Mouse (Mus musculus) fat pad, adult 2 months (tissue): Measurements from ENCODE around the gene Sh3rf3.

Experiments used
- DNase-seq: peaks from one replicate; pipeline ENCODE4 v3.0.0-alpha.2; 2011; ENCODE audit warnings: low read depth, low spot score; ENCODE audit errors: extremely low read depth

Sh3rf3 gene

DNA sequence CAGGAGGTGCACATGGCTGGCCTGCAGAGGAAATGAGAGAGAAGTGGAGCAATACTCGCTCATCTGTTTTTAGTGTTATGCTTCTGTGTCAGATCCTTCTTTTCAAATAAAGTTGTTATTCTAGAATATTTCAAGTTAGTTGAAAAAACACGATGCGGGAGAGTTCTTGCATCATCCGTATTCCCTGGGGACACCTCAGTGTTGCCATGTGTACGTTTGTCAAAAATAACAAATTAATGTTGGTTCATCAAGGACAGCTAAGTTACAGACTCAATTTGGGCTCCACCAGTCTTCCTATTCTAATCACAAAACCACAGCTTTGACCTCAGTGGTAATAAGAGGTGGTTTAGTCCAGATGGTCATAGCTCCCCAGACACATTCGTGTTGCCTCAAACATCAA is 35.4 kb downstream of the Sh3rf3 start:
- no peak for DNase-seq

DNA sequence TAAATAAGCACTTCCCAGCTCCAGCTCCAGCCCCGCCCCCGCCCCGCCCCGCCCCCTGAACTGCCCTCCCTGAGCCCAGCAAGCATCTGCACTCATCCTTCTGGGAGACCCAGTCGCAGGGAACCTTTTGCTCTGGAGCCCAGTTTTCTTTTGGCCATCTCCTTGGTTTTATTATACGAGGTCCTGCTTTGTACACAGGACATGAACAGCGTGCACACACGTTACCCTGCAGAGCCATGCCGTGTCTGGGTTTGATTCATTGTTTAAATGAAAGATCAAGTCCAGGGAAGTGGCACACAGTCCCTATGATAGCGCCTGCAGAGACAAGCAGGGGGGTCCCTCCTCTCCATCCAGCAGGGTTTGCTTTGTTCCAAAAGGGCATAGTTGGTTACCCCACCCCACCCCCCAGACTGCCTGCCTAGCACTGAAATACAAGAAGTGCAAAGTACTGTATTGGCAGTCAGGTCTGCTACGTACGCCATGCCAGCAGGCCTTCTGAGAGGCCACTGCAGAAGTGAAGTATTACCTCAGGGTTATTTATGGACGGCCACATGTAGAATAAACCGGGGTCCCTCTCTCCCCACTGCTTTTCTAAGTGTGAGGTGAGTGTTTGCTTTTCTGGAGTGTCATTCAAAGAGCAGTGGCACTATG is 41.5 kb downstream of the Sh3rf3 start:
- no peak for DNase-seq

DNA sequence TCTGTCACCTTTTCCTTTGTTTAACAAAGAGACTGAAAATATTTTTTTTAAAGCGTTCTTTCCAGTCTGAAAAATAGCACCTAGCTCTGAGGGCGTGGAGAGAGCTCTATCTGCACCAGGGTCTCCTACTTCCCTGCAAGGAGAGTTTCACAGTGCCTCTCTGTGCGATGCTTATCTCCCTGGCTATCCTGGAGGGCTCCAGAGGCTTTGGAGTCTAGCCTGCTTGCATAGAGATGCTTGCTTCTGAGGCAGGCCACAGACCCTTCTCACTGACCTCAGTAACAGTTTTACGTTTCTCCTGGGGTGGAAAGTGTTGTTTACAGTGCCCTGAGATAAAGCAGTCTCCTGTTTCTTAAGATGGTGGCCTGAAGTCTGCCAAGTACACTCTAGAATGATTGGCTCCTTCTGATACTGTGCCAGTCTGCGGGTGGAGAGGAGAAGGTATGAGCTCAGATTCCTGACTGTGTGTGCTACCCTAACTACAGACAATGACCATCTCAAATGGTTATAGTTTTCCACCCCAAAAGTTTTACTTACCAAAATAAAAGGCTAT is 42.1 kb downstream of the Sh3rf3 start:
- no peak for DNase-seq

DNA sequence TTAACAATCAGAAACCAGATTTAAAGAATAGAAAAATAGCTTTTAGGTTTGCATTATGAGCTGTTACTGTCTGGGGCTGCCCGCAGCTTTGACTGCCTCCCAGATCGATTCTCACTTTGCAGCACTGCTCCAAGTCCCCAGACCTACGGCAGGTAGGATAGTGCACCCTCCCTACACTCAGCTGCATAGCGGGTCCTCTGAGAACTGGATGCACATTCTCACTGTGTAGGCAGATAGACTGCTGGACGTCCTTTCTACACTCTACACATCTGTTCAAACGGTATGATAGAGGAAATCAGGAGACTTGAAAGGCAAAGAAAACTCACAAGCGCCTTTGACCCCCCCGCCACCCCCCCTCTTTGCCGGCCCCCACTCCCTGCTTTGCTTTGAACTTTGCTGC is 42.7 kb downstream of the Sh3rf3 start:
- no peak for DNase-seq

DNA sequence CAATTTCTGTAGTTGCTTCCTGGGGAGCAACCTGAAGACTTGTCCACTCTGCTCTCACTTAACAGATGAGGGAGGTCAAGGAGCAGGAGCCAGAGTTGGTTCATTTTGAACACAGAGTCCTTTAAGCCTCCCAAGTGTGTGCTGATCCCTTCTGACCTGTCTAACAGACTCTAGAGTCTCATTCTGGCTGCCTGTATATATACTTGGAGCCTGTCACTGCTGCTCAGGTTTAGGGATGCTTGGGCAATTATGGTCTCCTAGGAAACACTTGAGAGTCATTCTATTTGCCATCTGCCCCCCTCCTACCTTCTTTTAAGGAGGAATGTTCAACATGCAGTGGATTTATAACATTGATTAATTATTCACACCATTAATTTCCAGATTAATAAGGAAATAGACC is 43.6 kb downstream of the Sh3rf3 start:
- no peak for DNase-seq

DNA sequence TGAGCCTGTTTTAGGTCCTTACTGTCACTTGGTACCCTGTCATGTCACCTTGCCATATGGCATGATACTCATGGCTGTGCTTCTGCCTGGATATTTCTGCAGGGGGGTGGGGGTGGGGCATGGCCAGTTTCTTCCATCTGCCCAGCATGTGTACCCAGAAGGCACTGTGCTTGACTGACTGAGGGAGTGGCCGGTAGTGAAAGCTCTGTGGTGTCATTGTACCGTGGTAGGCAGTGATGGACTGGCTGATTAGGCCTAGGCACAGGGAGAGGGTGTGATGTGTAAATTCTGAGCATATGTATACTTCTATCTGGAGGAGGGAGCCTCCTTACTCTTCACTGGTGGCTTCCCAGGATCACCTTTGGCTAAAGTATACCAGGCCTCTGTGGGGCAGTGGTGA is 51.6 kb downstream of the Sh3rf3 start:
- DNase-seq: no peak

DNA sequence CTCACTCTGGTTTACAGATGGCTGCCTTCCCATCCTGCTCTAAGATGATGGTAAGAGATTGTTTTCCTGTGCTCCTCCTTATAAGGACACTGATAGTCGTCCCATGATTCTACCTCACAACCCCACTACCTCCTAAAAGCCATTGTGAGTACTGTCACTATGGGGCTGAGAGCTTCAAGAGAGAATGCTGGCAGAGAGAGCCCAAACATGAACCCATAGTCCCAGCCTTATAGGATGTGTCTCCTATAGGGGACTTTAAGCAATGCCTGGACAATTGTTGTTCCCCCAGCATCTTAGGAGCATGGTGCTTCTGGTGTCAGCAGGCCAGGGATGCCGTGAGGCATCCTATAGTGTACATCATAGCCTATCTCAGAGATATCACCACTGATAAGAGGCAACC is 54.4 kb downstream of the Sh3rf3 start:
- DNase-seq: no peak

DNA sequence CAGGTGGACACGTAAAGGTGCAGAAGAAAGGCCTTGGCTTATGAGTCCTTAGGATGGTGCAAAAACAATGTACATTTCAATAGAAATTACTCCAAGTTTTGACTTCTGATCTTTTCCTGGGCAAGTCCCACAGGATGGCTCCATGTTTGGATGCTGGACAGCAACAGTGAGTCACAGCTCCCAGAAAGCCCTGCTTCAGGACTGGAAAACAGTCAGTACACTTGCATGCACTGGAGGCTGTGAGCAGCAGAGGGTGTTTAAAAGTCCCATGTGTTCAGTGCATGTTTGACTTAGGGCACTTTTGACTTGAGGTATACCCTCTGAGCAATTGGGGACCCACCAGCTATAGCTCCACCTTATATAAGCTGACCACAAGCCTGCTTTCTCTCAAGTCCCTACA is 56.7 kb downstream of the Sh3rf3 start:
- DNase-seq: no peak

DNA sequence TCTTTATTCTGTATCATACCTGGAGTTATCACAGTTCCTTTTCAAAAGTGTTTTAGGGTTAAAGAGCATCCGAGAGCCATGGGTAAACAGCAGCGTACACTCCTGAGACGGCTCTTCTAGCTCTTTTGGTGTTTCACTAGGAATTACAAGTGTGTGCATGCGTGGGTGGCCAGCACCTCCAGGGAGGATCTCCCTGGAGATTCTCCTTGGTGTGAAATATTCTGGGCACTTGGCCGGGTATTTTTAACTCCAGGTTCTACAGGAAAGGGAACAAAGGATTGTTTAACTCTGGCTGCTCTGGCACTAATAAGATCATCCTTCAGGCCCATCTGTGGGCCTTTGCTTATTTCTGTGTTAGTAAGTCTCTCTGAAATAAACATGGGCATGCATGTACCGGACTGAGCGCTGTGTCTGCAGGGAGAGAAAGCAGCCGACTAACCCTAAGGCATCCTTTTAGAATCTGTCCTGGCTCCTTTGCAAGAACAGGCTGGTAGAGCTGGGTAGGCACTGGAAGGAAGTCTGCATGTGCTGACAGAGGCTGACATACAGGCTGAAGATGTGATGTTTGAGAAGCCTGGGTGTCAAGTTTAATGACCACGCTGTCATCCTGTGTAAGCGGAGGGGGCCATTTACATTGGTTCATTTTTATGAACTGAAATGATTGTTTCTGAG is 58.1 kb downstream of the Sh3rf3 start:
- no peak for DNase-seq

DNA sequence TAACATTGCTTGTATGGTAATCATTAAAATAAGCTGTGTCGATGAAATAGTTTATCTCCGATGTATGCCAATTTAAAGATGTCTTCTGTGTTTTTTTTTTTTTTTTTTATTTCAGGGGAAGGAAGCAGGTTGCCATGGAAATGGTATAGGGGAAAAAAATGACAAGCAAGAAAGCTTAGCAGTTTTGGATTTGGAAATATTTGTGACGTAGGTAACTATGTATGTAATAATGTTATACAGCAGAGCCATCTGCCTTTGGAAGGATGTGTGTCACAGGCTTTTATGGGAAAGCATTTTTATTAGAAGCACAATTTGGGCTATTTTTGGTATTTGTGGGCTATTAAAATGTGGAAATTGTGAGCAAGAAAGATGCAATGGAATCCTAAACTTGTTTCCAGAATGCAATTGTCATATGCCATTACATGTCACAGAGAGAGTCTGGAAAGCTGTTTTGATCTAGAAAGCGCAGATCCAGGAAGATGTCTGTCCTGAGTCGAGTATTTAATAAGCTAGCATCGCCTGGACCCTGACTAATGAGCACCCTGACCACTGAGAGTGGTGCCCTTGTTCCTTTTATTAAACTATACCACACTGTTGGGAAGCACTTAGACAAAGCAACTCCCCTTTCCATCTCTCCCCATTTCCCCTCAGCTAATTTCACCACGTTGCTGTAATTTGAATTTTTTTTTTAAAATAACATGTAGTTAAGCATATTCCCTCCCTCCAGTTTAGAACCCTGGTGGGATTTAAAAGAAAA is 58.8 kb downstream of the Sh3rf3 start:
- no peak for DNase-seq

DNA sequence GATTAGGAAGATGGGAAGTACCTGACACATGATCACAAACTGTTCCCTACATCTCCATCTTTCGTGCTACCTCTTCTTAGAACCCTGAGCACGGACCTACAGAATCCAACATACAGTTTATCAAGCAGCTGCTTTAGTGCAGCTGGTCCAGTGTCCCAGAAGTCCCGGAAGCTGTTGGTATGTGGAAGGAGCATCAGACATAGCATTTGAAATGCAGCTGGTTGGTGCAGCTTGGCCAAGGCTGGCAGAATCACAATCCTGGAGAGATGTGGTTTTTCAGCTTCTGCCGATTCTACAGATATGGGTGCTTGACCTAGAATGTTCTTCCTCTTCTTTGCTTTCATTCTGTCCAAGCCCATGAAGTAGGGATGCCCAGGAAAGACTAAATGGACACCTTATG is 64.7 kb downstream of the Sh3rf3 start:
- no peak for DNase-seq

DNA sequence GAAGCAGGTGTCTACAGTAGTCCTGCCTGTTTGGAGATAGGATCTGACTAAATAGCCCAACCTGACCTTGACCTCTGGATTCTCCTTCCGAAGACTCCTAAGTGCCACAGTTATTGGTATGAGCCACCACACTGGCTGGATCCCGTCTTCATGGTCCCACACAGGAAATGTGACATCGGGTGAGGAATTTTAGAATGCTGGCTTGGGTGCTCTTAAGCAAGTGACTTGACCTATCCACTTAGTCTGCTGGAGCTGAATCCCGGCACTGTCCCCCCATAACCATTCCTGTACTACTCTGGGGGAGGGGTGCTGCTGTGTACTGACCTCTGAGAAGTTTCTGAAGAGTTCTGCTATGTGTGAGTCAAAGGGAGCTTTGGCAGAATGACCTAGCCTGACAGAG is 65.5 kb downstream of the Sh3rf3 start:
- DNase-seq: no peak

DNA sequence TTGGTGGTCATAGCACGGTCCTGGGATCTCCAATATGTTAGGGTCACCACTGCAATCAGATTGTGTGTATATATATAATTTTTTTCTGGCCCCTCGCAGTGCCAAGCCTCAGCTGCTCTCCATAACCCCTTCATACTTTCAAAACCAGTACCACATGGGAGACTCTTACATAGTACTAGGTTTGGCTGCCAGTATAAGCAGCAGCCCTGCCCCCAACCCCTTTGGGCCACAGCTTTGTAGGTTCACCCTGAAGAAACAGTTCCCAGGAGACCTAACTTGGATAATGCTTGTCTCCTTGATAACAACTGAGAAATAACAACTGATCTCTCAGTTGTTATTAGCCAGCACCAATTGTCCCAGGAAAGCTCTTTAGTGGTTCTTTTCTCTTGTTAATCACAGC is 69.6 kb downstream of the Sh3rf3 start:
- no peak for DNase-seq

DNA sequence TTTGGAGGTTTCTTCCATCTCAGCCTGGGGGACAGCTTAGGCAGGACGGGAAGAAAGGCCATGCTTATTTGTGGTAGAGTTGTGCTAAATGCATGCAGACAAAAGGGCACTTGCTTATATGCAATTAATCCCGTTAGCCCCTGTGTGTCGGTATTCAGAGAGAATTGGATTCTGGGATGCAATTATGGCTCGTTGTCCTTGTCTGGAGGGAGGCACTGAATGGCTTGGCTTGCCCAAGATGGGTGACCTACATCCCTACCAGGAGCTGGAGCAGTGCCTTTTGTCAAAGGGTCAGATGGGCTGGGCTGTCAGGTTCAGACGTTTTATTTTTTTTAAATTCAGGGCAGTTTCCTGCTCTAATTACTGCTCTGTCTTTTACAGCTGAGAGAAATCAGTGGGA is 72.2 kb downstream of the Sh3rf3 start:
- DNase-seq: no peak

DNA sequence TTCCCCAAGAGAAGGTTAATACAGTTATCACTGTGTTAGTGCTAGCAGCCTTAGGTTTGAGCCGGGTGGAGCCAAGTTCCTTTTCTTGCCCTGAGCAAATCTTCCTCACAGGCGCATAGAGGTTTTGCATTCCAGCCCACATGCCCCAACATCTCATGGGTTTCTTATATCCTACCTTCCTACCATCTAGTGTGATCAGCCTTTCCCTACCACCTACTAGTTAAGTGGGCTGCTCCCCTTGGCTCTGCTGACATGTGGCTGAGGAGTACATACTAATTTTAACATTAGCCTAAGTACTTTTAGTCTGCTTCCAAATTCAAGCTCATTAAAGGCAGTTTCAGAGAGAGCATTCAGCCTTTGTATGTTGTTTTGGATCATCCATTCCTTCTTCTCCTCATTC is 72.7 kb downstream of the Sh3rf3 start:
- DNase-seq: no peak

DNA sequence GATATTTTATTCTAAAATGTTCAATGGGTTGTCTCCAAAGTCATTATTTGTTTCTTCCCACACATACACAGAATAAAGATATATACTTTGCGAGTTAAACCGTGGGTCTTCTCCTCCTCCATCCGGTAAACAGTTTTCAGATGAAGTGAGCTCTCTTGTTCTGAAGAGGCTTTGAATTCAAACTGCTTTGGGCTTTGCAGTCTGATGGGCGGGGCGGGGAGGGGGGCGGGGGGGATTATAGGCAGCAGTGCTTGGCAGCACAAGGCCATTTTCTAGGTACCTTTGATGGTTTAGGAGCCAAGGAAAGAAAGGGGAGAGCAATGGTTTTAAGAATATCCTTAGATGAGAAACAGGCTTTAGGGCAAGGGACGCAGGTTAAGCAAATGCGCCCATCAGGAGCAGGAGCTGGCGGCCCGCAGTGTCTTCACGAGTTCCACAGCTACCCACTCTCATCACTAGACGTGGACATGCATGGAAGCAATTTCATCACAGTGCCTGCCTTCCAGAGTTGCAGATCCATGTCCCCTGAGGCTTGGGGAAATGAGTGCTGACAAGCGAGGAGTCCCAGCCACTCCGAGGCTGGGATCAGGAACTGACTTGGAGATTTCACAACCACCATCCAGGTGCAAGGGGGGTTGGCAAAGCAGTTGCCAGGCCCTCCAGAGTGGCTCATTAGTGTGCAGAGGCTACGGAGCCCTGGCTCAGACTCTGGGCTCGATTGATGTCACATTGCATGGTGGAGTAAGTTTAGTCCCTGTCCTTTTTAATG is 77.7 kb downstream of the Sh3rf3 start:
- peak; percentile 66 for DNase-seq

DNA sequence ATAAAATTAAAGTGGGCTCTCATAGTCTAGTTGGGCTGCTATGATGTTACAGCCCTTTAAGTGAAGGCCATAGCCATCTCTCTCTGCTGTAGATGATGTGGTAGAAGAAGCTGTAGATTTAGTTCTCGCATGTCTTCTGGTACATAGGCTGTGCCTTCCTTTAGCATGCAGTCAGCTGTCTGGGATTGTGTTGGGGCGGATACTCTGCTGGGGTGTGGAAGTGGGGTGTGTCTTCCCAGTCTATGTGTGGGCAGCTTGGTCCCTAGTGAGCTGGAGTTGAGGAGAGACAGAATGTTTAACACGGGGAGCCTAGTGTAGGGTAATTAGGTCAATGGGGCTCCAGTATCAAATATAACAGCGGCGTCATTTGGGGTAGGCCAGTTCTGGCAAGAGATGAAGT is 82.3 kb downstream of the Sh3rf3 start:
- no peak for DNase-seq

DNA sequence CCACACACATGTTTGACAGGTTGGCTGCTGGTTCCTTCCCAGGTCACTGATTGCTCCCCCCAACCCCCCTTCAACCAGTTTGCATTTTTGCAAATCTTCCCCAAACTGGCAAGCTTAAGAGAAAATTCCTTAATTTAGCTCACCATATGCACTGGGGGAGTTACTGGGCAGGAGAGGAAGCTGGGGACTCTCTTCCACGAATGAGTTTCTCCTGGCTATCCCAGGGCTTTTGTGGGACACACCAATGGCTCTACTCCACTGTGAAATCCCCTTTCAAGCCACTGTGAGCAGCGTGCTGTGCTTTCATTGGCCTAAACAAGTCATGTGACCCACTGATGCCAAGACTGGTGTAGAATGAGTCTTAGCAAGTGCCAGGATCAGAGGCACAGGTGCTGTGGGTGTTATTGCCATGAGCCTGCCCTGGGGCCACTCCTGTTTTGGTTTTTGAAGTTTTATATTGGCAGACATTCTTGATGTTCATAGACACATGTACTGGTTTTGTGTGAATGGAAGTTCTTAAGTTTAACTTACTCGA is 83.9 kb downstream of the Sh3rf3 start:
- DNase-seq: no peak

DNA sequence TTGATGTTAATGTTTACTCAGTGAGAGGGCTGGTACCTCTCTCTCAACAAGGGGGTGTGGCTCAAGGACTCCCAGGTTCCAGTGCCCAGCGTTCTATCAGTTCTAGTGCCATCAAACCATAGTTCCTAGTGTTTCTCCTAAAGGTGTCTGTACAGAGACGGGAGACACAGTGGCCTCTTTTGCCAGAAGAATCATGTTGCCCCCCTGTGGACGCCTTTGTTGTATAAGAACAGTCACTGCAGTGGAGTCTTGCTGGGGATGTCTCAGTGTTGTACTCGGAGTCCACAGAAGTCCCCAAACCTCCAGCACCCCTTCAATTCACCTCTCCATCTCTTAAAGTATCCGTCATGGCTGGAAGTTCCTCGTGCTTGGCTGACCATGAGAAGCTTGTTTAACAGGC is 92.1 kb downstream of the Sh3rf3 start:
- no peak for DNase-seq

DNA sequence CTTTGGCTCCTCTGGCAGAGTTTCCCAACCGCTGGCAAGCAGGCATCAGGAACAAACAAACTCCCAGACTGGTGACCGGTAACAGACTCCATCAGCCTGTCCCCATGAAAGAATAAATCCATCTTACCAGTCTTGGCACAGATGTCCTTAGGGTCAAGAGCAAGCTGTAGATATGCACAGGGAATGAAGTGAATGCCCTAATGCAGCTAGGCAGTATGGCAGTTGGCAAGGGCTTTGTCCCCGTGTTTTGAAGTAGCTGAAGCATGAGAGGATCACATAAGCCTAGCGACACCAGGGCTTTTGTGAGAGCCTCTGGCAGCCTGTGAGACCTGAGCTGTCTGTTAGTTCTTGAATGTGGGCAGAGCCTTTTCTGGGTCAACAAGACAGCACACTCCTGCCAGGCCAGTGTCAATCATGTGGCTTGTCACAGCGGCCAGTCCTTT is 93.9 kb downstream of the Sh3rf3 start:
- DNase-seq: no peak

DNA sequence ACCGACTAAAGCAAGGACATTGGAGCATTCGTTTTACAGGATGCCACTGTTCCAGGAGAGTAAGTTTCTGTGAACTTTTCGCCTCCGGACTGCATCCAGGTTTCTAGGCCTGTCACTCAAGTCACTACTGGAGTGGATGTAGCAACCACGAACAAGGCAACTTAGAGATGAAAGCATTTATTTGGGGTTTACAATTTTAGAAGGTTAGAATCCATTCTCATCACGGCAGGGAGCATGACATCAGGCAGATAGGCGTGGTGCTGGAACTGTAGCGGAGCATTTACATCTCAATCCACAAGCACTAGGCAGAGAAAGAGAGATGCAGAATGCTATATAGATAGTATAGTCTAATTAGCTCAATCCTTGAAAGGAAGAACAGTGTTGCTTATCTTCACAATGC is 95.3 kb downstream of the Sh3rf3 start:
- no peak for DNase-seq
